In genomic region chr8:106559844-106560243, GRCm38 (mm10) we compare ENCODE assay signal across 39 mouse cellular contexts. TPM values are rescaled to one million over a fixed set of nuclear protein-coding genes. Genes with fewer than 3 reads are reported as not detected.
DNase-seq lines count a peak whose midpoint lies in the region; ATAC-seq and TF ChIP-seq lines count a peak whose summit lies in the region.
"Had no signal": no experiment of that assay in that cellular context is flagged by ENCODE, and none has a peak within 500 bp of the region (broad histone marks: within the 10 kb centered on the region; RNA-seq: fewer than 3 reads in every experiment).

No protein-coding gene starts in this region.

- DNase-seq in 416B (ENCODE audit: low read depth) (peak; percentile 73), adipocyte (ENCODE audit: low spot score) (no peak)
- peak; percentile 21 for DNase-seq in layer of hippocampus, adult 9-10 months (ENCODE audit: low spot score)
- peak; percentile 26 for DNase-seq in liver, postnatal 0 days
- DNase-seq: adrenal gland, adult 2 months; B cell, adult 2 months; cerebellum, adult 8-10 months; cerebellum, postnatal 25 days; gastrocnemius, postnatal 10 days; heart, adult 11 months; kidney, adult 18-20 months; kidney, postnatal 36 days; lung, embryonic 14.5 days; lung, postnatal 14 days; right cerebral cortex, postnatal 25 days; thymus, adult 18-20 months; thymus, postnatal 25 days had no signal

- H3K9ac ChIP-seq in liver, postnatal 0 days (replicated peaks), result no peak overlapping the region
- H3K9ac ChIP-seq in kidney, embryonic 14.5 days (ENCODE audit: low read depth, low read length), result no peak overlapping the region
- H3K9ac ChIP-seq: heart, embryonic 15.5 days; lung, embryonic 14.5 days; stomach, embryonic 15.5 days had no signal

- ATAC-seq in common myeloid progenitor, adult 5-6 weeks (replicated peaks; ENCODE audit: low read depth, poor library complexity, severe bottlenecking), result peak; percentile 34
- peak; percentile 62 for ATAC-seq in liver, postnatal 0 days
- ATAC-seq in megakaryocyte, adult 5-6 weeks (ENCODE audit: poor library complexity, severe bottlenecking), result no peak
- no peak for ATAC-seq in kidney, embryonic 14.5 days (ENCODE audit: low FRiP score, low TSS enrichment)
- ATAC-seq: forebrain, embryonic 14.5 days; hindbrain, embryonic 16.5 days; midbrain, embryonic 16.5 days had no signal

- no peaks in the 10 kb centered on the region for H3K36me3 ChIP-seq in liver, postnatal 0 days (replicated peaks; ENCODE audit: insufficient read depth, low read length)
- H3K36me3 ChIP-seq in kidney, embryonic 14.5 days (ENCODE audit: control insufficient read depth, insufficient read depth, low read length), result peaks cover 7% of the 10 kb centered on the region; the same call in 1 of the 2 replicates

- H3K4me2 ChIP-seq in liver, postnatal 0 days (ENCODE audit: low read depth, low read length), result no peak overlapping the region
- no peak overlapping the region for H3K4me2 ChIP-seq in kidney, embryonic 14.5 days (replicated peaks; ENCODE audit: low read depth, low read length)
- H3K4me2 ChIP-seq: heart, embryonic 15.5 days; lung, embryonic 14.5 days; midbrain, embryonic 11.5 days; stomach, embryonic 15.5 days had no signal

- H3K4me1 ChIP-seq in liver, postnatal 0 days (ENCODE audit: insufficient read depth), result peaks cover 15% of the 10 kb centered on the region
- no peaks in the 10 kb centered on the region for H3K4me1 ChIP-seq in kidney, embryonic 14.5 days (ENCODE audit: control insufficient read depth, insufficient read depth, low read length)

- no peak for TF ChIP-seq CTCF in liver, postnatal 0 days (IDR thresholded peaks at IDR 0.05; ENCODE audit: low read depth)

- 25% methylated on average over 9 of the region's 9 CpGs for WGBS in liver, postnatal 0 days (ENCODE audit: insufficient replicate concordance)
- WGBS in kidney, embryonic 14.5 days, result 59% methylated on average over 9 of the region's 9 CpGs

- H3K27ac ChIP-seq in liver, postnatal 0 days (ENCODE audit: low read depth), result no peak overlapping the region
- no peak overlapping the region for H3K27ac ChIP-seq in kidney, embryonic 14.5 days (ENCODE audit: low read depth, low read length)
- H3K27ac ChIP-seq: heart, embryonic 10.5 days; heart, embryonic 15.5 days; stomach, embryonic 15.5 days had no signal

- no peak for TF ChIP-seq EP300 in liver, postnatal 0 days (IDR thresholded peaks at IDR 0.05; ENCODE audit: low read depth)

- H3K27me3 ChIP-seq in liver, postnatal 0 days (ENCODE audit: insufficient read depth, low read length), result no peaks in the 10 kb centered on the region
- no peaks in the 10 kb centered on the region for H3K27me3 ChIP-seq in kidney, embryonic 14.5 days (ENCODE audit: control insufficient read depth, insufficient read depth, low read length)
- H3K27me3 ChIP-seq: heart, embryonic 15.5 days; stomach, embryonic 15.5 days had no signal

- H3K4me3 ChIP-seq in liver, postnatal 0 days (ENCODE audit: low read depth, low read length), result no peak overlapping the region
- no peak overlapping the region for H3K4me3 ChIP-seq in kidney, embryonic 14.5 days (ENCODE audit: low read length)
- H3K4me3 ChIP-seq: heart, embryonic 10.5 days; heart, embryonic 15.5 days; stomach, embryonic 15.5 days had no signal

- H3K9me3 ChIP-seq in liver, postnatal 0 days (ENCODE audit: low read length), result peaks cover 3% of the 10 kb centered on the region; the same call in 1 of the 2 replicates
- H3K9me3 ChIP-seq in kidney, embryonic 14.5 days (ENCODE audit: control insufficient read depth, low read length), result peaks cover 2% of the 10 kb centered on the region; the same call in 1 of the 2 replicates
- H3K9me3 ChIP-seq: heart, embryonic 10.5 days; heart, embryonic 15.5 days; stomach, embryonic 15.5 days had no signal

RNA-seq across cellular contexts. Expression of gene Gm10073, which starts 13.4 kb away (rescaled TPM):
- total RNA-seq in common myeloid progenitor, adult 5-6 weeks (2017), result 13.6 and 25.0 TPM in 2 replicates
- 7.2 and 7.3 TPM in 2 replicates for polyA plus RNA-seq in liver, postnatal 0 days (2015; fragmentation: Nextera tagmentation; extraction: Ambion mirVana)
- 53.0 and 66.6 TPM in 2 replicates for total RNA-seq in megakaryocyte, adult 5-6 weeks (2015)
- total RNA-seq in megakaryocyte, adult 5-6 weeks (2017), result 5.4 and 6.9 TPM in 2 replicates
- polyA plus RNA-seq in kidney, embryonic 14.5 days (2014; fragmentation: Nextera tagmentation; extraction: Ambion mirVana), result 11.5 and 11.6 TPM in 2 replicates

RNA-seq across cellular contexts. Expression of gene Cdh1, which starts 43.3 kb away (rescaled TPM):
- total RNA-seq in common myeloid progenitor, adult 5-6 weeks (2017), result 0.23 and 0.63 TPM in 2 replicates
- polyA plus RNA-seq in liver, postnatal 0 days (2015; fragmentation: Nextera tagmentation; extraction: Ambion mirVana), result 25.0 and 28.8 TPM in 2 replicates
- total RNA-seq in megakaryocyte, adult 5-6 weeks (2015), result 6.2 and 8.0 TPM in 2 replicates
- total RNA-seq in megakaryocyte, adult 5-6 weeks (2017), result 5.2 and 7.0 TPM in 2 replicates
- polyA plus RNA-seq in kidney, embryonic 14.5 days (2014; fragmentation: Nextera tagmentation; extraction: Ambion mirVana), result 31.5 and 88.4 TPM in 2 replicates

RNA-seq across cellular contexts. Expression of gene Cdh3, which starts 49.2 kb away (rescaled TPM):
- not detected in 2 replicates for total RNA-seq in common myeloid progenitor, adult 5-6 weeks (2017)
- polyA plus RNA-seq in liver, postnatal 0 days (2015; fragmentation: Nextera tagmentation; extraction: Ambion mirVana), result 0.56 and 0.65 TPM in 2 replicates
- not detected in 2 replicates for total RNA-seq in megakaryocyte, adult 5-6 weeks (2015)
- total RNA-seq in megakaryocyte, adult 5-6 weeks (2017), result not detected in 2 replicates
- 18.2 and 21.1 TPM in 2 replicates for polyA plus RNA-seq in kidney, embryonic 14.5 days (2014; fragmentation: Nextera tagmentation; extraction: Ambion mirVana)
- total RNA-seq: neutrophil, adult 5-6 weeks had no signal

RNA-seq across cellular contexts. Expression of gene 6030452D12Rik, which starts 59.5 kb away (rescaled TPM):
- not detected in 2 replicates for total RNA-seq in common myeloid progenitor, adult 5-6 weeks (2017)
- polyA plus RNA-seq in liver, postnatal 0 days (2015; fragmentation: Nextera tagmentation; extraction: Ambion mirVana), result not detected in 2 replicates
- not detected in 2 replicates for total RNA-seq in megakaryocyte, adult 5-6 weeks (2015)
- total RNA-seq in megakaryocyte, adult 5-6 weeks (2017), result not detected in 2 replicates
- not detected in 2 replicates for polyA plus RNA-seq in kidney, embryonic 14.5 days (2014; fragmentation: Nextera tagmentation; extraction: Ambion mirVana)
- total RNA-seq: adrenal gland, adult 2 months; adrenal gland, postnatal 4 days; gastrocnemius, postnatal 10 days; heart, postnatal 25 days; left cerebral cortex, adult 18-20 months; left cerebral cortex, postnatal 14 days; liver, adult 2 months; neutrophil, adult 5-6 weeks had no signal
- polyA plus RNA-seq: adrenal gland, adult 2 months; embryonic facial prominence, embryonic 11.5 days; forebrain, embryonic 14.5 days; heart, embryonic 10.5 days; heart, embryonic 15.5 days; hindbrain, embryonic 11.5 days; hindbrain, embryonic 16.5 days; intestine, embryonic 14.5 days; kidney, embryonic 16.5 days; limb, embryonic 11.5 days; liver, adult 2 months; lung, embryonic 14.5 days; midbrain, embryonic 11.5 days; midbrain, embryonic 16.5 days; neural tube, embryonic 11.5 days; stomach, embryonic 15.5 days had no signal

Comparison
In these comparisons a context has a peak if more than half of its experiments do, and no peak if none do; other contexts are left out.
1. ATAC-seq: peak in common myeloid progenitor, adult 5-6 weeks (single experiment) and liver, postnatal 0 days (single experiment); none in megakaryocyte, adult 5-6 weeks (single experiment) and kidney, embryonic 14.5 days (single experiment).